Mouse (Mus musculus) erythroid progenitor cell, adult 5-6 weeks (primary cell): ENCODE data around the gene Pced1a. TPM values are rescaled to one million over a fixed set of nuclear protein-coding genes. Genes with fewer than 3 reads are reported as not detected.

ENCODE experiments used
- ATAC-seq: replicated peaks from 2 replicates; pipeline ENCODE4 v1.8.0; 2016; ENCODE audit warnings: moderate number of reproducible peaks, mild to moderate bottlenecking, moderate TSS enrichment, inconsistent platforms; ENCODE audit not compliant: poor library complexity, low FRiP score, severe bottlenecking
- total RNA-seq, 2 experiments: library from RNA; stranded (forward) in 1 of 2; stranded (reverse) in 1 of 2; fragments of 150-400 nt in 1 of 2; fragments of 186-747, 209-891 nt in 1 of 2; gene quantifications; 2 replicates each; pipeline versions ENCODE4 v1.2.3 to v1.2.4; 2015 to 2017; ENCODE audit warnings: low replicate concordance in 2 of 2

Pced1a gene
- 0.72 TPM in 1 of 2 replicates, not detected in the other for total RNA-seq (2015; ENCODE audit: low replicate concordance)
- 1.2 and 1.9 TPM in 2 replicates for total RNA-seq (2017; ENCODE audit: low replicate concordance)

DNA sequence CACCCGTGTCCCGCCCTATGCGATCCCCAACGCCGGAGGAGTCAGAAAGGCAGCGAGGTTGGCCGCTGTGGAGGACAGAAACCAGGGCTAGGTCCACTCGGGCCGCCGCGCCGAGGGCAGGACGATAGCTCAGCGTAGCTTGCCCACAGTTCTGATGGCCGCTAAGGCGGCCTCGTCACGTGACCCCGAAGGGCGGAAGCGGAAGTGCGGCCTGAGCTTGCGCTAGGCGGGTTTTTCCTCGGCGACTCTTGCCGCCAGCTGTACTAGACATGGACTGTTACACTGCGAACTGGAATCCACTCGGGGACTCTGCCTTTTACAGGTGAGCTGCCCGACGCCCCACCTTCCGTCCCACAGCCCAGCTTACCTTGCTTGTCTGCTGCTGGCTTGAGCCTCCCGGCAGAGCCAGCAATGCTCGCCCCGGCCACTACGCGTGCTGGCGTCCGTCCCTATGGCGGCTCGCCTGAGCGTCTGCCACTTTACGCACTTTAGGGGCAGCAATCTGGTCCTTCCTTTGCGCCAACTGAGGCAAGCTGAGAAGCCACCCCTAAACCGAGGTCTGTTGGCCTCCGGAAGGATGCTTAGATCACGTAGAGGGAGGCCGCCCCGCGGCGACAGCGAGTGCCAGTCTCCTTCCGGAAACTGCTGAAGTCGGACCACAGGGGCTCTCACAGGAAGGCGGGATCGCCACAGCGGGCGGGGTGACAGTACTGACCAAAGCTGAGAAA is at the start of gene Pced1a, which contains the start of gene Vps16:
Gene Pced1a (minus strand): TSS at position 576 of the 728 bp plus-strand sequence.
Gene Vps16 (plus strand): TSS at position 214 of the 728 bp plus-strand sequence.
- peak; percentile 93 for ATAC-seq

DNA sequence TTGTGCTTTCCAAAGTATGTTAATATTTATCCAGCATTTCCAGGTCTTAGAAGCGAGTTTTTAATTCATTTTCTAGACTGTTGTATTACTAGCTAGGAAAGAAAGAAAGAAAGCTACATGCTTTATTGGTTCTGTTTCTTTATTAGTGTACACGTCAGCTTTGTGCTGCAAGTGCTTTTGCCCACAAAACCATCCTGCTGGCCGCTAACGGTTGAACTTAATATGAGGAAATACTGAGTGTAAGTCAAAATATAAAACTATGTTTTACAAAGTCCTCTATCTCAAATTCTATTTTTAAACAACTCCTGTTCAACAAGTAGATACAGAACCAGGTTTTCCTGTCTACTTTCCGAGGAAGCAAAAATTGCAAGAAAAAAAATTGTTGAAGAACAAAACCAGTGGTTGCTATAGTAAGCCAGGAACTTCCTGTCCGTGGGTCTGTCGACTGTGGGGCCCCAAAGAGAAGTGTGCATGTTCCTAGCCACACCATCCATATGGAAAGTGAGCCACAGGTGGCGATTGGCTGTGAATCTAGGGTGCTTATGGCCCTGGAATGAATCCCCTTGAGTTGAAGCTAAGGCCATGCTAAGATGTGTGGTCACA is 48.5 kb upstream of the Pced1a start:
- no peak for ATAC-seq

DNA sequence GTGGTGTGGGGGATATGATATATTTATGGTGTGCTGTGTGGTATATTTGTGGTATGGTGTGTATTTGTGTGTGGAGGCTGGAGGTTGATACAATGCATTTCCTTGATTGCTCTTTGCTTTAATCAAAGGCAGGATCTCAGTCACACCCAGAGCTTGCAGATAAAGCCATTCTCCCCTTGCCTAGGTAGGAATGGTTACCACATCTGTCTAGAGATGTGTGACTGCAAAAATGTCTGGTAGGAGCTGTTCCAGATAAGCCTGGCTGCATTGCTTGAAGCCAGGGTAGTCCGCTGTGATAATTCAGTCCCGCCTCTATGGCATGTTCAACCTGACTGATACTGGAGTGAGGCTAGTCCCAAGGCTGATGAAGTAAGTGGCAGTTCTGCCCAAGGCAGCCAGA is 45.4 kb upstream of the Pced1a start:
- ATAC-seq: peak; percentile 82

GRCm38 (mm10) chr2:130469366-130469765 is 44.9 kb upstream of the Pced1a start:
- ATAC-seq: no peak

GRCm38 (mm10) chr2:130466438-130466837 is 41.9 kb upstream of the Pced1a start:
- no peak for ATAC-seq

DNA sequence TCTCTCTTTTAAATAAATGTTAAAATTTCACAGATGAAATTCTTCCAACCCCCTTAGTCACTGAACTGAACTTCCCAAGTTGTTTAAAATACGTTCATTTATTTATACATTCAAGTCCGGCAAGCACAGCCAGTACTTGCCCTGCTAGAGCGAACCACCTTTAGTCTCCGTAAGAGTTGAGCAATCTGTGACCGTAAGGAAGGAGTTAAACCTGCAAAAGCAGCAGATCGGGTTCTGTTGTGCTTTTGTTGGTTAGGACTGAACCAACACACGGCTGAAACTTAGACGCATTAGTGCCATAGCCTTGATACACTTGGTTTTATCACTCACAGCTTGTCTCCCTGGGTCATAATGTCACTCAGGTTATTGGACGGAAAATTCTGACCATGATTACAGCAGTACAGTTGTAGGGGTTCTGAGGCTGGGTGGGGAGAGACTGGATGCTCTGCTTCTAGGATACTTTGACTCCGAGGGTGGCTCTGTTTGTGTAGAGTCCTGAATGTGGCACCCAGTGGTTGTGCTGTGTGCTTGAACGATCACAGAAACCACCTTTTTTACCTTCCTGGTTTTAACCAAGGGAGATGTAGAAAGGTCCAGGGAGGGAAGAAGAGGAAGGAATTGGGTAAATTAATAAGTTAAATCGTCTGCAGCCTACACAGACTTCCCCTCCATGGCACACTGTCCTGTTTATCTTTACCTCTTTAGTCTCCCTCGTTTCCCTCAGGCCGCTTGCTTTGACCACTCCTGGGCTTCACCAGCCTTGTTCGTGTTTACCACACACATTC is 37.0 kb upstream of the Pced1a start:
- ATAC-seq: no peak

GRCm38 (mm10) chr2:130459576-130459975 is 35.1 kb upstream of the Pced1a start:
- ATAC-seq: no peak

- no peak for ATAC-seq
Measured at GRCm38 (mm10) chr2:130457871-130458270, 33.4 kb upstream of the Pced1a start.

DNA sequence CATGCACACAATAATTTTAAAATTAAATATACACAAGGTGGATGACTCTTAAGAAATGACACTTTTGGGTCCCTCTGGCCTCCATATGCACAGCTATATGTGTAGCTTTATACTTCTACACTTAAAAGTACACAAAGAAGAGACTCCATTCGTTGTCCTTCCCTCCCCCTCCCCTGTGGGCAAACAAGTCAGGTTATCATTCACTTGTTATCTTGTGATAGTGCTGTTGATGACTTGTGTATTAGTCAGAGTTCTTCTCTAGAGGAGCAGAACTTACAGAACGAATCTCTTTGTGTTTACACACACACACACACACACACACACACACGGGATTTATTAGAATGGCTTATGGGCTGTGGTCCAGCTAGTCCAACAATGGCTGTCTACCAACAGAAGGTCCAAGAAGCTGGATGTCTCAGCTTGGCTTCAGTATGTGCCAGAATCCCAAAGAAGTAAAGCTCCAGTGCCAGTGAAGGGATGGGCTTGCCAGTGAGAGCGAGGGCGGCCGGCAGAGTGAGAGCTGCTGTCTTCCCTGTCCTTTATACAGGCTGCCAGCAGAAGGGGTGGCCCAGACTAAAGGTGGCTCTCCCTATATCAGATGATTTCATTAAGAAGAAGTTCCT is 30.4 kb upstream of the Pced1a start:
- no peak for ATAC-seq

DNA sequence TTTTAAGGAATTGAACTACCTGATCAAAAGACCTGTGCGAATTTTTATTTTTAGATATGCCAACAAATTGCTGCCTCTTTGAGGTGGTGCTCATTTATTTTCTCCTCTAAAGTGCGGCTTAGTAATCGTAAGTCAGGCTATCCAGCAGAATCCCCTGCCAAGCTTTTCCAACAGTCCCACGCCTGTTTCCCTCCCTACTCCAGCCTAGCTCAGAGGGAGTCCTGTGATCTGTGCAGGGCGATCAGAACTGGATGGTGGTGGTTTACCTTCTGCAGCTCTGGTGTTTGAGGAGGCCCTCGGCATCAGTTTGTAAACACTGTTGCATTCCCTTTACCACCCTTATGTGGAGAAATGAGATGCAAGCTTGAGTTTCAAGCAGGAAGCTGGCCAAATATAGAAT is 28.9 kb upstream of the Pced1a start:
- ATAC-seq: no peak

DNA sequence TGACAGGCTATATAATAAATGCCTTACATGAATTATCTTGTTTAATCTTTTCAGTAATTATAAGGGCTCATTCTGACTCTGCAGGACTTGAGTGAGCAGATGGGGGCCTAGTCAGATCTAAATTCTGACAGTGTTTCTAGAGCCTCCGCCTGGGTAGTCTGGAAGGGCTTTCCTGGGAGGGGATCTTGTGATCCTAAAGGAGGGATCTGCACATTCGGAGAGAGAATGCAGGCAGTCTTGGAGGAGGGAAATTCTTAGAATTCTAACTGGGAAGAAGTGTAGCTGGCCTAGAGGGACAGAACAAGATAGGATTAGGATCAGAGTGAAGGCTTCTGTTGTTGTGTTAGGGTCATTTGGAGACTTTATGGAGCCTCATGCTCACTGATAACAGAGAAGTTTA is 27.8 kb upstream of the Pced1a start:
- ATAC-seq: no peak

DNA sequence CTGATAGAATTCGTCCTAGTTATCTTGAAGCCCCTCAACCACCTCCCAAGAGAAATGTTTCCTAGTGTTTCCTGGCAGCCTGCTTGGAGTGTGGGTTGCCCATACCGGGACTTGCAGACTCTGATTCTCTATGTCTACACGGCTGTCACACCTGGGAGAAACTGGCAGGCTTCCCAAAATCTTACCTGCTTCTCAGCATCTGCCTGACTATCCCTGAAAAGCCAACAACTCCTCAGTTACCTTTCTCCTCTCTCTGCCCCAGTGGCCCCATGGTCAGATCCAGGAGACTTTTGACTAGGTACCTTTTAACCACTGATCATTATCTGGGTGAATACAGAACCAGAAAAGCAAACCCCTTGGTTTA is 27.2 kb upstream of the Pced1a start:
- no peak for ATAC-seq

DNA sequence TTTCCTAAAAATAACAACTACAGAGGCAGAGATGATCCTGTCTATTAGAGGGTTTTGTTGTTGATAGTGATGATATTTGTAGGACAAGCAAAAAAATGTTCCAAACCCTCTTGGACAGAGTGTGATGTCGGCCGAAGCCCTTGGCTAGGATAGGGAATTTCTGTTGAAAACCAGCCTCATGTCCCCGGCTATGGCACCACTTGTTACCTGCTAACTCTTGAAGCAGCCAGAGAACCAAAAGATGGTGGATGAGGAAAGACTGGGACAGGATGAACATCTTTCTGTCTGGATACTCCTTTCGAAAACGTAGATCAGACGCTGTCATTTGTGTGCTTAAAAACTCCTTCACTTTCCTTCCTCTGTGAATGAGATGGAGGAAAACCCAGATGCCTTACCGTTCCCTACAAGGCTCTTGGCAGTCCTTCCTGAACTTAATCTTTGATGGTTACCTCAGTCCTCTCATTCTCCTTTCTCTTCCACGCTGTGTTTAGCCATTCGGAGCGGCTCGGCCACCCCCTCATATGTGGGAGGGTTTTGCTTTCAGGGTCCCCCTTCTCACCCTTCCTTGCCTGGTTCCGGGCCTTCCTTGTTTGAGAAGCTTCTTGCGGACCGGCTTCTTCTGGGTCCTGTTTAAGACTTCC is 26.7 kb upstream of the Pced1a start:
- no peak for ATAC-seq

GRCm38 (mm10) chr2:130450434-130450796 is 25.9 kb upstream of the Pced1a start:
- ATAC-seq: peak; percentile 89

GRCm38 (mm10) chr2:130449794-130450433 is 25.4 kb upstream of the Pced1a start, which contains the start of gene Ptpra:
Ptpra (plus strand) TSS chr2:130450278.
- peak; percentile 96 for ATAC-seq

DNA sequence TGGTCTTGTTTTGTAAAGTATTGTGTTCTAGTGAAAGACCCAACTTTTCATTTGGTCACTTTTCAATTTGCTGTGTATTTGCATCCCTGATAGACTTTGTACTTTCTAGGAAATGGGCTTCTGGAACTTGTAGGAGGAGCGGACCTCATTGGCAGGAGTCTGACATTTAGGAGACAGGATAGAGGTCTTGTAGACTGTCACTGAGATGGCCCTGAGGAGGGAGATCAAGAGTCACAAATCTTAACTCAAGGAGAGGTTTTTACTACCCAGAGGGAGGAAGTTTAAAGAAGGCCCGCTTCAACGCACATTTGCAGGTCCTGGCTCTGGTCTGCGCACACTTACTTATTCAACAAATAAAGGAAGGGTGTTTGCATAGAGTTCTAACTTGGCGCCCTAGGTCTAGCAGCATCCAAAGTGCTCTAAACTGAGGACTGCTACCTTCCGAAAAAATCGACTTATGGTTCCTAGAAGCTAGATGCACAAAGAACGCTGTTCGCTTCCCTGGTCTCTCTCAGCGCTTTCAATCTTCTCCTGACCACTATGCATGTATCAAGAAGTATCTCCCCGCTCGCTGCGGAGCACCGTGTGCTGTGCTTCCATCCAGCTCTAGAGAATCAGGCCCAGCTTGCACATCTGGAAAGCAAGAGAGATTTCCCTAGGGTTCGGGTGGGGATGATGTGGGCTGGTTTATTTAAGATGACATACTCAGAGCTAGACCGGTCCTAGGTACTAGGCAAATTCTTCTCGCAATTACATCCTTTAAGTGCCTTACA is 24.7 kb upstream of the Pced1a start:
- ATAC-seq: no peak

GRCm38 (mm10) chr2:130448449-130448848 is 23.9 kb upstream of the Pced1a start:
- no peak for ATAC-seq

GRCm38 (mm10) chr2:130442162-130442561 is 17.7 kb upstream of the Pced1a start:
- peak; percentile 80 for ATAC-seq
